Mouse (Mus musculus): Measurements from ENCODE around the gene Fam214a. TPM values are rescaled to one million over a fixed set of nuclear protein-coding genes. Genes with fewer than 3 reads are reported as not detected.

The Fam214a gene
- polyA plus RNA-seq, 1 experiment from 2014 or later = 30.6 TPM

DNA sequence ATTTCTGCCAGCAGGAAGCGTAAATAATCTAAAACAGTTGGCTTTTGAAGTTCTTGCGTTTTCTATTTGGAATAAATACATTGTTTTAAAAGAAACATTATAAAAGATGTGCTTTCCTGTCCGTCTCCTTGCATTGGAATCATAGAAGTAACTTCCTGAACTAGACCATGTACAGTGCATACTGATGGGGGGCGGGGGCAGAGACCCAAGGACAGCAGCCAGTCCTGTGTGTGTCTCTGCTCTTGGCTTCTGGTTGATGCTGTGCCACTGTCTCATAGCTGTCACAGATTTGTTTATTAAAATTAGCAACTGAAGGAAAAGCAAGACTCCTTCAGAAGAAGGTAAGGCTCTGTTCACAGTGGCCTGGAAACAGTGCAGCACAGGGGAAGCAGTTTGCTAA lies 20.5 kb downstream of the Fam214a start:
- WGBS = 94% methylated on average over 4 of the region's 4 CpGs
- DNase-seq (ENCODE audit: low spot score) (no peak), ATAC-seq (no peak)
- Histone ChIP-seq H3K36me3 (ENCODE audit: control insufficient read depth, insufficient read depth, low read length) (no peaks in the 10 kb centered on the region), H3K9me3 (replicated peaks; ENCODE audit: control insufficient read depth, low read length) (no peaks in the 10 kb centered on the region), H3K27me3 (replicated peaks; ENCODE audit: control insufficient read depth, insufficient read depth, low read length) (no peaks in the 10 kb centered on the region), H3K4me1 (ENCODE audit: control insufficient read depth, insufficient read depth, low read length) (peaks cover 30% of the 10 kb centered on the region), H3K27ac (ENCODE audit: low read depth, low read length) (no peak overlapping the region), H3K9ac (ENCODE audit: low read length) (no peak overlapping the region), H3K4me3 (ENCODE audit: low read depth, low read length) (no peak overlapping the region), H3K4me2 (ENCODE audit: low read length) (no peak overlapping the region)

DNA sequence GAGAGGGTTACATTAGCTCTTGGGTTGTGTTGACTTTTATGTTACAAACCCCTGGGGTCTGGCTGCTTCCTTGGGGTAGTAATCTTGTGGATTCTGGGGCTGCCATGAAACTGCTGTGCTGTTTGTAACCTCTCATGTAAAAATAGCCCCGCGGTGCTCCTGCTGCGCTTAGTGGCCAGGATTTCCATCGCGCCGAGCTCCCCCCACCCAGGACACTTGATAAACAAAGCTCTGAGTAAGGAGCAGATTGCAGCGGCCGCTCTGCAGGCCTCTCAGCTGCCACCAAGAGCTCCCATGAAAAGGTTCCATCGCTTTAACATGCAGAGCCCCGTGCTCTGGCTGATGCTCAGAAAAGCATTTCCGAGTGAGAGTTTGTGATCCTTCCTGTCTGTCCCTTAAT lies 22.1 kb downstream of the Fam214a start:
- Histone ChIP-seq H3K27ac (ENCODE audit: low read depth, low read length) (peak overlapping the region; percentile 98), H3K4me2 (ENCODE audit: low read length) (peak overlapping the region; percentile 30), H3K9me3 (replicated peaks; ENCODE audit: control insufficient read depth, low read length) (no peaks in the 10 kb centered on the region), H3K4me3 (ENCODE audit: low read depth, low read length) (no peak overlapping the region), H3K9ac (ENCODE audit: low read length) (peak overlapping the region; percentile 35; the same call in 1 of the 2 replicates), H3K36me3 (ENCODE audit: control insufficient read depth, insufficient read depth, low read length) (no peaks in the 10 kb centered on the region), H3K4me1 (ENCODE audit: control insufficient read depth, insufficient read depth, low read length) (peaks cover 35% of the 10 kb centered on the region), H3K27me3 (replicated peaks; ENCODE audit: control insufficient read depth, insufficient read depth, low read length) (no peaks in the 10 kb centered on the region)
- 2% methylated on average over 11 of the region's 11 CpGs for WGBS
- DNase-seq (ENCODE audit: low spot score) (peak; percentile 74), ATAC-seq (no peak)

GRCm38 (mm10) chr9:74975416-74975815 lies 22.7 kb downstream of the Fam214a start:
- Histone ChIP-seq H3K4me2 (ENCODE audit: low read length) (peak overlapping the region; percentile 68), H3K27ac (ENCODE audit: low read depth, low read length) (peak overlapping the region; percentile 98), H3K4me3 (ENCODE audit: low read depth, low read length) (peak overlapping the region; percentile 49), H3K36me3 (ENCODE audit: control insufficient read depth, insufficient read depth, low read length) (no peaks in the 10 kb centered on the region), H3K9ac (ENCODE audit: low read length) (peak overlapping the region; percentile 80), H3K9me3 (replicated peaks; ENCODE audit: control insufficient read depth, low read length) (no peaks in the 10 kb centered on the region), H3K4me1 (ENCODE audit: control insufficient read depth, insufficient read depth, low read length) (peaks cover 35% of the 10 kb centered on the region), H3K27me3 (replicated peaks; ENCODE audit: control insufficient read depth, insufficient read depth, low read length) (no peaks in the 10 kb centered on the region)
- 16% methylated on average over 7 of the region's 7 CpGs for WGBS
- ATAC-seq (peak; percentile 37), DNase-seq (ENCODE audit: low spot score) (no peak)

GRCm38 (mm10) chr9:74975911-74976563 lies 23.4 kb downstream of the Fam214a start:
- H3K36me3 ChIP-seq (ENCODE audit: control insufficient read depth, insufficient read depth, low read length) = no peaks in the 10 kb centered on the region
- no peaks in the 10 kb centered on the region for H3K9me3 ChIP-seq (replicated peaks; ENCODE audit: control insufficient read depth, low read length)
- ATAC-seq = peak; percentile 99
- peak overlapping the region; percentile 49 for H3K4me3 ChIP-seq (ENCODE audit: low read depth, low read length)
- peak; percentile 96 for DNase-seq (ENCODE audit: low spot score)
- peak overlapping the region; percentile 80 for H3K9ac ChIP-seq (ENCODE audit: low read length)
- H3K4me1 ChIP-seq (ENCODE audit: control insufficient read depth, insufficient read depth, low read length) = peaks cover 35% of the 10 kb centered on the region
- peak overlapping the region; percentile 68 for H3K4me2 ChIP-seq (ENCODE audit: low read length)
- WGBS = under 1% methylated on average over 23 of the region's 23 CpGs
- peak overlapping the region; percentile 98 for H3K27ac ChIP-seq (ENCODE audit: low read depth, low read length)
- H3K27me3 ChIP-seq (replicated peaks; ENCODE audit: control insufficient read depth, insufficient read depth, low read length) = no peaks in the 10 kb centered on the region

GRCm38 (mm10) chr9:74977251-74977650 lies 24.6 kb downstream of the Fam214a start:
- DNase-seq (ENCODE audit: low spot score) = no peak
- H3K9ac ChIP-seq (ENCODE audit: low read length) = peak overlapping the region; percentile 80
- no peaks in the 10 kb centered on the region for H3K27me3 ChIP-seq (replicated peaks; ENCODE audit: control insufficient read depth, insufficient read depth, low read length)
- H3K4me3 ChIP-seq (ENCODE audit: low read depth, low read length) = peak overlapping the region; percentile 49; the same call in 1 of the 2 replicates
- 62% methylated on average over 2 of the region's 2 CpGs for WGBS
- peak overlapping the region; percentile 98 for H3K27ac ChIP-seq (ENCODE audit: low read depth, low read length)
- ATAC-seq = no peak
- no peaks in the 10 kb centered on the region for H3K9me3 ChIP-seq (replicated peaks; ENCODE audit: control insufficient read depth, low read length)
- H3K4me2 ChIP-seq (ENCODE audit: low read length) = peak overlapping the region; percentile 68
- H3K36me3 ChIP-seq (ENCODE audit: control insufficient read depth, insufficient read depth, low read length) = no peaks in the 10 kb centered on the region
- peaks cover 35% of the 10 kb centered on the region for H3K4me1 ChIP-seq (ENCODE audit: control insufficient read depth, insufficient read depth, low read length)

DNA sequence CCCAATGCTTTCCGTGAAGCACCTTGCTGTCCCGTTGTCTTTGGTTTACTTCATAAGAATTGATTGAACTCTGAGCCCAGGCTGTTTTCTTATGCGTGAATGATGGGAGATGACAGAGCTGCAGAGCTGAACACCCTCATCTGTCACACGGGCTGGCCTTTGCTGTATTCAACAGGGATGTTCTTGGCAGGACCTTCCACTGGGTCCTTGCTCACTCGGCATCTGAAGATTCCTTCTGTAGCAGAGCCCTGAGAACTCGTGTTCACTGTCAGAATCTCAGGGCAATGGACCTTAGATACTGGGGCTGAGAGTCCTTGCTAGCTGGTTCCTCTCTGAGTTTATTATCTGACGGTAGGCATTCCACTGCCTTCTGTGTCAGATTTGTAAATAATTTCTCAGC lies 25.3 kb downstream of the Fam214a start:
- Histone ChIP-seq H3K4me3 (ENCODE audit: low read depth, low read length) (0 out of 2 replicates have a peak overlapping the region, but pooled peaks have one; percentile 49), H3K27me3 (replicated peaks; ENCODE audit: control insufficient read depth, insufficient read depth, low read length) (no peaks in the 10 kb centered on the region), H3K9me3 (replicated peaks; ENCODE audit: control insufficient read depth, low read length) (no peaks in the 10 kb centered on the region), H3K9ac (ENCODE audit: low read length) (peak overlapping the region; percentile 38), H3K4me2 (ENCODE audit: low read length) (peak overlapping the region; percentile 68), H3K4me1 (ENCODE audit: control insufficient read depth, insufficient read depth, low read length) (peaks cover 35% of the 10 kb centered on the region), H3K27ac (ENCODE audit: low read depth, low read length) (no peak overlapping the region), H3K36me3 (ENCODE audit: control insufficient read depth, insufficient read depth, low read length) (no peaks in the 10 kb centered on the region)
- WGBS = 72% methylated on average over 7 of the region's 7 CpGs
- no peak for ATAC-seq
- no peak for DNase-seq (ENCODE audit: low spot score)

GRCm38 (mm10) chr9:74978868-74979267 lies 26.2 kb downstream of the Fam214a start:
- H3K36me3 ChIP-seq (ENCODE audit: control insufficient read depth, insufficient read depth, low read length) = no peaks in the 10 kb centered on the region
- H3K4me3 ChIP-seq (ENCODE audit: low read depth, low read length) = no peak overlapping the region
- no peak overlapping the region for H3K27ac ChIP-seq (ENCODE audit: low read depth, low read length)
- 80% methylated on average over 7 of the region's 7 CpGs for WGBS
- H3K9me3 ChIP-seq (replicated peaks; ENCODE audit: control insufficient read depth, low read length) = no peaks in the 10 kb centered on the region
- peak overlapping the region; percentile 68; the same call in 1 of the 2 replicates for H3K4me2 ChIP-seq (ENCODE audit: low read length)
- no peaks in the 10 kb centered on the region for H3K27me3 ChIP-seq (replicated peaks; ENCODE audit: control insufficient read depth, insufficient read depth, low read length)
- H3K9ac ChIP-seq (ENCODE audit: low read length) = no peak overlapping the region
- DNase-seq (ENCODE audit: low spot score) (no peak), ATAC-seq (no peak)
- peaks cover 35% of the 10 kb centered on the region for H3K4me1 ChIP-seq (ENCODE audit: control insufficient read depth, insufficient read depth, low read length)

DNA sequence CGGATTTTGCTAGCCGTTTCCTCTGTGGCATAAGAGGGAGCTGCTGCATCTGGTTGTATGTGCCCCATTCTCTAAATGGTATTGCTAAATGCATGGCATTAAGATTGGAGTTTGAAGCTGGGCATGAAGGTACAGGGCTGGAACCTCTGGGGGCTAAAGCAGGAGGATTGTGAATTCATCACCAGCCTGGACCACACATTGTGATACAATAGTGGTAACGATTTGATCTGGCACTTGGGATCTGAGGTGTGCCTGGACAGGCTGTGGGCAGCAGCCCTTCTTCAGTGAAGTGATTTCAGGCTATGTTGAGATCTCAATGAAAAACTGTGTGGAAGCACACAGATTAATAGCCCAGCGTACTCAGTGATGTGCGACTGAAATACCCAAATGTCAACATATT lies 26.7 kb downstream of the Fam214a start:
- no peak overlapping the region for H3K9ac ChIP-seq (ENCODE audit: low read length)
- H3K4me3 ChIP-seq (ENCODE audit: low read depth, low read length) = no peak overlapping the region
- H3K9me3 ChIP-seq (replicated peaks; ENCODE audit: control insufficient read depth, low read length) = no peaks in the 10 kb centered on the region
- no peak overlapping the region for H3K27ac ChIP-seq (ENCODE audit: low read depth, low read length)
- ATAC-seq (no peak), DNase-seq (ENCODE audit: low spot score) (no peak)
- H3K27me3 ChIP-seq (replicated peaks; ENCODE audit: control insufficient read depth, insufficient read depth, low read length) = no peaks in the 10 kb centered on the region
- WGBS = 75% methylated on average over 5 of the region's 5 CpGs
- no peaks in the 10 kb centered on the region for H3K36me3 ChIP-seq (ENCODE audit: control insufficient read depth, insufficient read depth, low read length)
- peaks cover 34% of the 10 kb centered on the region for H3K4me1 ChIP-seq (ENCODE audit: control insufficient read depth, insufficient read depth, low read length)
- no peak overlapping the region for H3K4me2 ChIP-seq (ENCODE audit: low read length)

DNA sequence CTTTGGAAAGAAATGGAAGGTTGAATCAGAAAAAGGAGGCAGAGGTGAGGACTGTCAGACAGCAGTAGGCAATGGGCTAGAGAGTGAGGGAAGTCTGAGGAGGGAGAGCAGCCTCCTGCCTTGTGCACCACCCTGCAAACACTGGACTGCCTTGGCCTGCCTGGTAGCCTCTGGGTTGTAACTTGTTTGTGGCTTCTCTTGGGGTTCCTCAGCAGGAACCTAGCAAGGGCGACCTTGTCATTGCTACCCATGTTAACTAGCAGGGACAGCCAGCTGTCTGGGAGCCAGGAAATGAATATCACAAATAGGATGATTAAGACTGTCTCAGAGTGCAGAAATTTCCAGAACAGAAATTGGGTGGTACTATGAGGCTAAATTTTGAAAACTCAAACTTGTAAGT lies 27.2 kb downstream of the Fam214a start:
- Histone ChIP-seq H3K36me3 (ENCODE audit: control insufficient read depth, insufficient read depth, low read length) (no peaks in the 10 kb centered on the region), H3K27ac (ENCODE audit: low read depth, low read length) (no peak overlapping the region), H3K9ac (ENCODE audit: low read length) (no peak overlapping the region), H3K4me3 (ENCODE audit: low read depth, low read length) (no peak overlapping the region), H3K27me3 (replicated peaks; ENCODE audit: control insufficient read depth, insufficient read depth, low read length) (no peaks in the 10 kb centered on the region), H3K4me1 (ENCODE audit: control insufficient read depth, insufficient read depth, low read length) (peaks cover 29% of the 10 kb centered on the region), H3K9me3 (replicated peaks; ENCODE audit: control insufficient read depth, low read length) (no peaks in the 10 kb centered on the region), H3K4me2 (ENCODE audit: low read length) (no peak overlapping the region)
- ATAC-seq (no peak), DNase-seq (ENCODE audit: low spot score) (no peak)
- WGBS = 67% methylated on average over 1 of the region's 1 CpGs
